Mouse (Mus musculus) heart, postnatal 0 days (tissue): ENCODE data around the gene Myef2.
"Not testable (repeated sequence)": the region's sequence is repeated elsewhere in the genome, so short reads cannot be mapped to it uniquely, and the experiment has no call there.

Experiments
- CTCF ChIP-seq: IDR thresholded peaks from 2 replicates; pipeline ENCODE4 v1.5.1; 2016; ENCODE audit warnings: antibody characterized with exemption, control low read depth, low read depth
- EP300 ChIP-seq: IDR thresholded peaks from 2 replicates; pipeline ENCODE4 v1.6.1; 2016; ENCODE audit warnings: antibody characterized with exemption, low read depth

DNA sequence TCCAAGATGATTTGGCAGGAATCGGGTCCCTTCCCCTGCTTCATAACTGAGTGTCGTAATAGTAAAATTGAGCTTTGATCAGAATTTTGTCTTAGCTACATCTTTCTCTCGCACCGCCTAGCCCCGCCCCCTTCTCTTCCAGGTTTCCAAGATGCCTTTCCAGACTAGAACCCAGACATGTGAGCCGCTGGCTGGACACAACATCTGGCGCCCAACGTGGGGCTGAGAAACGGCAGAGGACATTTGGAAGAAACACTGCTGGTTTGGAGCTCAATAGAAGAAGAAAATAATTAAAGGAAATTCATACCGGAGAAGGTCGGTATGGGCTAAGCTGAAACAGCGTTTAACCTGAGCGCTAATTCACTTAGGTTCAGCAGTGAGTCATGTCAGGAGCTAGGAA is 19.0 kb downstream of the Myef2 start:
- TF ChIP-seq CTCF, EP300: not testable (repeated sequence)
